Mouse (Mus musculus) liver, embryonic 13.5 days (tissue): Measurements from ENCODE around the gene Olfr228. TPM values are rescaled to one million over a fixed set of nuclear protein-coding genes. Genes with fewer than 3 reads are reported as not detected.
"Not testable (repeated sequence)": the region's sequence is repeated elsewhere in the genome, so short reads cannot be mapped to it uniquely, and the experiment has no call there.

Experiments
- ATAC-seq: fragments of 200-750 bp; cut with Nextera tagmentation; 2 replicates; pipeline ENCODE4 v1.8.0; 2017; ENCODE audit warnings: low read depth, mild to moderate bottlenecking, moderate number of reproducible peaks, moderate library complexity
- DNase-seq: peaks from one replicate; pipeline ENCODE4 v3.0.0; 2022
- H3K27ac ChIP-seq: fragments of 300-500 bp; sonication (generic); 2 replicates; pipeline ENCODE4 v1.5.1; 2015; ENCODE audit warnings: moderate library complexity, mild to moderate bottlenecking, inconsistent platforms
- H3K27me3 ChIP-seq: fragments of 300-500 bp; sonication (generic); 2 replicates; pipeline ENCODE4 v1.6.1; 2015; ENCODE audit warnings: mild to moderate bottlenecking, inconsistent platforms
- H3K36me3 ChIP-seq: fragments of 300-500 bp; sonication (generic); 2 replicates; pipeline ENCODE4 v1.6.1; 2015; ENCODE audit warnings: mild to moderate bottlenecking, inconsistent platforms
- H3K4me1 ChIP-seq: fragments of 300-500 bp; sonication (generic); replicated peaks from 2 replicates; pipeline ENCODE4 v1.6.1; 2015; ENCODE audit warnings: inconsistent platforms
- H3K4me2 ChIP-seq: fragments of 300-500 bp; sonication (generic); 2 replicates; pipeline ENCODE4 v1.6.1; 2015; ENCODE audit warnings: inconsistent platforms, mild to moderate bottlenecking, moderate library complexity
- H3K4me3 ChIP-seq: fragments of 300-500 bp; sonication (generic); replicated peaks from 2 replicates; pipeline ENCODE4 v1.5.1; 2015; ENCODE audit warnings: mild to moderate bottlenecking, inconsistent platforms
- H3K9ac ChIP-seq: fragments of 300-500 bp; sonication (generic); 2 replicates; pipeline ENCODE4 v1.6.1; 2015; ENCODE audit warnings: mild to moderate bottlenecking, inconsistent platforms
- H3K9me3 ChIP-seq: fragments of 300-500 bp; sonication (generic); replicated peaks from 2 replicates; pipeline ENCODE4 v1.6.1; 2016; ENCODE audit warnings: inconsistent platforms
- WGBS: fragments of 180-500 bp; shearing (Covaris S2); methylation state at CpG from one replicate; pipeline ENCODE4 v1.1.7; 2015; ENCODE audit not compliant: insufficient replicate concordance; 5-methylcytosine and 5-hydroxymethylcytosine counted together
- polyA plus RNA-seq: library from polyadenylated mRNA; unstranded; fragments of >200 nt; fragmentation: Nextera tagmentation; extraction: Ambion mirVana; gene quantifications from 2 replicates; pipeline ENCODE4 v1.2.1, GENCODE M21; 2015

Gene Olfr228
- not detected in 2 replicates for polyA plus RNA-seq

DNA sequence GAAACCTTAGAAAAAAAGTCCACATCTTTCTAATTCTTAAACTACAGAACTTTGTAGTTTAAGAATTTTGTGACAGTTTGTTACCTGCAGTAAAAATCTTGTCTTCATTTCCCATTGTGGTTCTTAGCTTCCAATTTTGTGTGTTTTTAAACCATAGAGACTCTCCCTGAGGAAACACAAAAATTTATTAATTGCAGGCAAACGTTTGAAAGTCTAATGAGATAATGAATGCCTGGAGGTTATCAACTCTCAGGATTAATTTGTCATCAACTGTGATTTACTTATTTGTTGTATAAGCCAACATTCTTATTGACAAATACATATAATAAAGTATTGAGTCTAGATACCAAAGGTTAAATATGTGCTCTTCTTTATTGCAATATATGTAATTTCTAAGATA is at the start of gene Olfr228:
Gene Olfr228 (minus strand): TSS at position 101 of the 400 bp plus-strand sequence.
- H3K36me3 ChIP-seq = no peaks in the 10 kb centered on the region
- H3K9ac ChIP-seq = no peak within 1 kb of the TSS
- H3K4me3 ChIP-seq = no peak within 1 kb of the TSS
- ATAC-seq = no peak
- H3K4me2 ChIP-seq = no peak within 1 kb of the TSS
- no peak within 1 kb of the TSS for H3K27ac ChIP-seq
- no peaks in the 10 kb centered on the region for H3K9me3 ChIP-seq
- H3K27me3 ChIP-seq = no peaks in the 10 kb centered on the region
- H3K4me1 ChIP-seq = no peaks in the 10 kb centered on the region
- 21% methylated on average over 1 of the region's 1 CpGs for WGBS
- no peak for DNase-seq

DNA sequence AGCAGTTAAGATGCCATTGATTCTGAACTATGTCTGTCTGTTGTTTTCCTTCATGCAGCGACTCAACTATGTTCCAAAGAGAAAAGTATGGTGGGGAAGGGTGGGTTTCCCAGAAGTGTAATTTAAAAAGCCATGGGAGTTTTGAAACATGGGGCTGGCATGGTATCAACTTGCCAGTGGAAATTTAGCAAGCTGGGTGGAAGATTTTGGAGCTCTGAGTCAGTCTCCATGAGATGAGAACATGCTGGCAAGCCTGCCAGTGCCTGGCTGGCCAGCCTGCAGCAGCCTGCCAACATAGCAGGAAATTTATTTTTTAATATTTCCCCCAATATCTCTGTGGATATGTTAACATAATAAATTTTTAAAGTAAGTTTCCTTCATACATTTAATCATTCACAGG is 43.8 kb upstream of the Olfr228 start:
- Histone ChIP-seq H3K36me3 (no peaks in the 10 kb centered on the region), H3K9ac (no peak overlapping the region), H3K4me3 (no peak overlapping the region), H3K9me3 (0 out of 2 replicates have a peak, but pooled peaks cover 3% of the 10 kb centered on the region), H3K27me3 (no peaks in the 10 kb centered on the region), H3K4me1 (no peaks in the 10 kb centered on the region), H3K27ac (no peak overlapping the region), H3K4me2 (no peak overlapping the region)
- ATAC-seq (no peak), DNase-seq (no peak)
- WGBS = 39% methylated on average over 1 of the region's 1 CpGs

- no peak for ATAC-seq
- Histone ChIP-seq H3K36me3 (no peaks in the 10 kb centered on the region), H3K4me1 (no peaks in the 10 kb centered on the region), H3K4me2 (no peak within 1 kb of the TSS), H3K9ac (no peak within 1 kb of the TSS), H3K4me3 (no peak within 1 kb of the TSS), H3K27ac (no peak within 1 kb of the TSS), H3K9me3 (no peaks in the 10 kb centered on the region), H3K27me3 (no peaks in the 10 kb centered on the region)
- WGBS = 50% methylated on average over 1 of the region's 1 CpGs
- DNase-seq = no peak
Measured at GRCm38 (mm10) chr2:86508161-86508560, 21.0 kb upstream of the Olfr228 start, which contains the start of gene Olfr1076. Gene Olfr1076 (plus strand): TSS chr2:86508461.

DNA sequence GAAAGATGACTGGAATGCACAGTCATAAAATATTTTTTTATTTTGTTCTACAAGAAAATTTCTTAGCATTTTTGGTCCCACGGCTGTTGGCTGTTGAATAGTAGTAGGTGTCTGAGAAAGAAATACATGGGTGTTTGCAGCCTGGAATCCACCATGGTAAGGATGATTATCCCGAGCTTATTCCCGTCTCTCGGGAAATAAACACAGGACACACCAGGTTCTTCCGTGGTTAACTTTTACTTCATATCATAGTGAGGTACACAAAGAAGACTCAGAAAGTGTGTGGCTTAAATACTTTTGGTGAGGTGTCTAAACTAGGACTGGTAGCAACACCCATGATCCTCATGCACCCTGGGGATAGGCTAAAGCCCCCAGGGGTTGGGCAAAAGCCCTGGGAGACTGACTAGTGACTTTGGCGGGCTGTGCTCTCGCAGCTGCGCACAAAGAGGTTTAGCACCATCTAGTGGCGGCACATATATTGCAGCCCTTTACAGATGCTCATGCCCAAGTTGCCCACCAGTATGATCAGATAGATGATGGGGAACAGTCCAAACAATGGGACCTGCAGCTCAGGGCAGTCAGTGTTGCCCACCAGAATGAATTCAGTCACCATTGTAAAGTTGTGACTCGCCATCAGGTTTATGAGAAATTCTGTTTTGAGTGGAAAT is 22.6 kb downstream of the Olfr228 start:
- Histone ChIP-seq H3K4me3 (no peak overlapping the region), H3K27ac (no peak overlapping the region), H3K4me1 (no peaks in the 10 kb centered on the region), H3K27me3 (no peaks in the 10 kb centered on the region), H3K9ac (no peak overlapping the region), H3K4me2 (no peak overlapping the region), H3K36me3 (no peaks in the 10 kb centered on the region), H3K9me3 (no peaks in the 10 kb centered on the region)
- DNase-seq = peak; percentile 1
- no peak for ATAC-seq
- 26% methylated on average over 10 of the region's 10 CpGs for WGBS

DNA sequence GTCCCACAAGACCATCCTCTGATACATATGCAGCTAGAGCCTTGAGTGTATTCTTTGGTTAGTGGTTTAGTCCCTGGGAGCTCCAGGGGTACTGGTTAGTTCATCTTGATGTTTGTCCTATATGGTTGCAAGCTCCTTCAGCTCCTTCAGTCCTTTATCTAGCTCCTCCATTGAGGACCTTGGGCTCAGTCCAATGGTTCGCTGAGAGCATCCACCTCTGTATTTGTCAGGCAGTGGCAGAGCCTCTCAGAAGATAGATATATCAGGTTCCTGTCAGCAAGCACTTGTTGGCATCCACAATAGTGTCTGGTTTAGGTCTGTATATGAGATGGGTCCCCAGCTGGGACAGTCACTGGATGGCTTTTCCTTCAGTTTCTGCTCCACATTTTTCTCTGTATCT is 26.8 kb downstream of the Olfr228 start:
- Histone ChIP-seq H3K4me2 (no peak overlapping the region), H3K27ac (no peak overlapping the region), H3K9ac (no peak overlapping the region), H3K27me3 (no peaks in the 10 kb centered on the region), H3K9me3 (no peaks in the 10 kb centered on the region), H3K4me1 (no peaks in the 10 kb centered on the region), H3K36me3 (no peaks in the 10 kb centered on the region), H3K4me3 (no peak overlapping the region)
- ATAC-seq (no peak), DNase-seq (no peak)
- WGBS = 57% methylated on average over 1 of the region's 1 CpGs

GRCm38 (mm10) chr2:86456169-86456568 is 31.0 kb downstream of the Olfr228 start, which contains the start of gene Olfr1066:
Gene Olfr1066 (minus strand): TSS chr2:86456269.
- H3K4me1 ChIP-seq = no peaks in the 10 kb centered on the region
- H3K9ac ChIP-seq = no peak within 1 kb of the TSS
- H3K36me3 ChIP-seq = no peaks in the 10 kb centered on the region
- H3K27me3 ChIP-seq = no peaks in the 10 kb centered on the region
- no peak within 1 kb of the TSS for H3K4me2 ChIP-seq
- ATAC-seq (no peak), DNase-seq (no peak)
- no peak within 1 kb of the TSS for H3K4me3 ChIP-seq
- H3K27ac ChIP-seq = no peak within 1 kb of the TSS
- 67% methylated on average over 1 of the region's 1 CpGs for WGBS
- no peaks in the 10 kb centered on the region for H3K9me3 ChIP-seq

DNA sequence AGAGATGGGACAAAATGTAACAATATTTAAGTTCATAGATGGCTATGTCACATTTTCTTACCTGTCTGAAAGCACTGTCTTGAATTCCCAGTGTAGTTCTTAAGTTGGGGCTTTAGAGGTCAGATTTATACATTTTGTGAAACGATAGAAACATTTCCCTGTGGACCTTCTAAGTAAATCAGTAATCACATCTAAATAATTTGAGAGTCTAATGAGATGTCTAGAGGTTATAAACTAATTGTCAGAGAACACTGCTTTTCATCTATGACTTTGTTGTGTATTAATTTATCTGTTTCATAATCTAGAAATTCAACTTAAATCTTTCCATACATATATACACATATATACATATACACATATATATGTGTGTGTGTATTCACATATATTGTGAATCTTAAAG is 36.7 kb downstream of the Olfr228 start, which contains the start of gene Olfr1065:
Gene Olfr1065 (minus strand): TSS at position 101 of the 400 bp plus-strand sequence.
- not testable (repeated sequence) for DNase-seq, H3K27ac ChIP-seq, H3K27me3 ChIP-seq, H3K9me3 ChIP-seq, ATAC-seq, H3K4me3 ChIP-seq, H3K4me2 ChIP-seq, H3K36me3 ChIP-seq, H3K4me1 ChIP-seq, H3K9ac ChIP-seq
- WGBS = 70% methylated on average over 1 of the region's 1 CpGs

DNA sequence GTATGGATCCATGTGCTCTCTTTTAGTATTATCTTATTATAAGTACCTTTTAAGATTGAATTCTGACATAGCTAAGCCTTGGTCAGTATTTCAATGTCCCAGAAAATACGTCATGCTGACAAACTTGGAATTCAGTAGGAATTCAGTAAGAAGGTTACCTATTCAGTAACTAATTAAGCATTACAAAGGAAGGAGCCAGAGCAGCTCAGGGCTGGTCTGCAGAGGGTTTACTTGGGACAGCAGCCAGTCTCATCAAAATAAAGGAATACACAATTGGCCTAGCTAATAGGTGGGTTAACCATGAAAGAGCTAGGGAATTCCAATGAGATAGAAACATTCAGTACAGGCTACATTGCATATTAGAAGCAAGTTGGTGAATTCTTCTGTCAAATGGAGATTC is 45.1 kb downstream of the Olfr228 start:
- not testable (repeated sequence) for H3K9ac ChIP-seq, H3K36me3 ChIP-seq, DNase-seq, H3K9me3 ChIP-seq, H3K27ac ChIP-seq, ATAC-seq, H3K27me3 ChIP-seq, H3K4me2 ChIP-seq, H3K4me3 ChIP-seq, H3K4me1 ChIP-seq
- WGBS = 51% methylated on average over 1 of the region's 1 CpGs

Other genes with a start within 250 kb of the Olfr228 start
- gene Olfr1048, start 247.1 kb downstream of the Olfr228 start, polyA plus RNA-seq = not detected in 2 replicates
- gene Olfr1049, start 229.1 kb downstream of the Olfr228 start, polyA plus RNA-seq = not detected in 2 replicates
- gene Olfr1051, start 208.3 kb downstream of the Olfr228 start, polyA plus RNA-seq = not detected in 2 replicates
- not detected in 2 replicates for gene Olfr1052, start 194.9 kb downstream of the Olfr228 start, polyA plus RNA-seq
- not detected in 2 replicates for gene Olfr1053, start 172.1 kb downstream of the Olfr228 start, polyA plus RNA-seq
- not detected in 2 replicates for gene Olfr1054, start 152.0 kb downstream of the Olfr228 start, polyA plus RNA-seq
- not detected in 2 replicates for gene Olfr1055, start 137.1 kb downstream of the Olfr228 start, polyA plus RNA-seq
- not detected in 2 replicates for gene Olfr1056, start 124.9 kb downstream of the Olfr228 start, polyA plus RNA-seq
- not detected in 2 replicates for gene Olfr1057, start 109.0 kb downstream of the Olfr228 start, polyA plus RNA-seq
- not detected in 2 replicates for gene Olfr1058, start 98.8 kb downstream of the Olfr228 start, polyA plus RNA-seq
- gene Olfr1061, start 73.3 kb downstream of the Olfr228 start, polyA plus RNA-seq = not detected in 2 replicates
- gene Olfr1062, start 60.6 kb downstream of the Olfr228 start, polyA plus RNA-seq = not detected in 2 replicates
- gene Olfr1065, start 36.8 kb downstream of the Olfr228 start, polyA plus RNA-seq = not detected in 2 replicates
- gene Olfr1066, start 31.1 kb downstream of the Olfr228 start, polyA plus RNA-seq = not detected in 2 replicates
- not detected in 2 replicates for gene Olfr1076, start 21.1 kb upstream of the Olfr228 start, polyA plus RNA-seq
- not detected in 2 replicates for gene Olfr1079, start 55.1 kb upstream of the Olfr228 start, polyA plus RNA-seq
- gene Olfr1080, start 70.8 kb upstream of the Olfr228 start, polyA plus RNA-seq = not detected in 2 replicates
- gene Olfr1082, start 111.6 kb upstream of the Olfr228 start, polyA plus RNA-seq = not detected in 2 replicates
- not detected in 2 replicates for gene Olfr1084, start 152.3 kb upstream of the Olfr228 start, polyA plus RNA-seq
- not detected in 2 replicates for gene Olfr1085, start 174.6 kb upstream of the Olfr228 start, polyA plus RNA-seq
- not detected in 2 replicates for gene Olfr1086, start 192.7 kb upstream of the Olfr228 start, polyA plus RNA-seq
- not detected in 2 replicates for gene Olfr1087, start 211.0 kb upstream of the Olfr228 start, polyA plus RNA-seq
- gene Olfr1089, start 246.3 kb upstream of the Olfr228 start, polyA plus RNA-seq = not detected in 2 replicates